Mouse (Mus musculus): ENCODE data around the gene Gm28374. TPM values are rescaled to one million over a fixed set of nuclear protein-coding genes. Genes with fewer than 3 reads are reported as not detected.
"Not testable (repeated sequence)": the region's sequence is repeated elsewhere in the genome, so short reads cannot be mapped to it uniquely, and the experiment has no call there.

Gene Gm28374
- polyA plus RNA-seq (2014; fragmentation: Nextera tagmentation; extraction: Ambion mirVana), result 1.0 and 2.1 TPM in 2 replicates

GRCm38 (mm10) chr19:6082156-6082555 is at the start of gene Gm28374:
TSS of gene Gm28374 (minus strand) at chr19:6082256.
- H3K4me3 ChIP-seq (ENCODE audit: low read depth, low read length), result no peak within 1 kb of the TSS
- peaks cover 11% of the 10 kb centered on the region for H3K4me1 ChIP-seq (ENCODE audit: control insufficient read depth, insufficient read depth, low read length)
- 89% methylated on average over 9 of the region's 9 CpGs for WGBS
- H3K27ac ChIP-seq (ENCODE audit: low read length), result no peak within 1 kb of the TSS
- H3K27me3 ChIP-seq (ENCODE audit: control insufficient read depth, insufficient read depth, low read length), result no peaks in the 10 kb centered on the region
- no peak within 1 kb of the TSS for H3K9ac ChIP-seq (replicated peaks; ENCODE audit: low read depth, low read length)
- peaks cover 34% of the 10 kb centered on the region for H3K36me3 ChIP-seq (ENCODE audit: control insufficient read depth, insufficient read depth, low read length)
- no peaks in the 10 kb centered on the region for H3K9me3 ChIP-seq (ENCODE audit: control insufficient read depth, low read depth, low read length)
- no peak within 1 kb of the TSS for H3K4me2 ChIP-seq (replicated peaks; ENCODE audit: low read depth, low read length)
- ATAC-seq (ENCODE audit: insufficient number of reproducible peaks, insufficient read depth, low FRiP score, low read depth), result no peak

GRCm38 (mm10) chr19:6130414-6131128 is 48.5 kb upstream of the Gm28374 start:
- not testable (repeated sequence) for H3K27ac ChIP-seq (ENCODE audit: low read length); ATAC-seq (ENCODE audit: insufficient number of reproducible peaks, insufficient read depth, low FRiP score, low read depth)
- 73% methylated on average over 7 of the region's 7 CpGs for WGBS

GRCm38 (mm10) chr19:6127760-6128341 is 45.8 kb upstream of the Gm28374 start, which contains the start of gene Snx15:
TSS of gene Snx15 (minus strand) at chr19:6128304.
- Histone ChIP-seq H3K27ac (ENCODE audit: low read length) (peak within 1 kb of the TSS; percentile 29; the same call in 1 of the 2 replicates), H3K9me3 (ENCODE audit: control insufficient read depth, low read depth, low read length) (no peaks in the 10 kb centered on the region), H3K9ac (replicated peaks; ENCODE audit: low read depth, low read length) (peak within 1 kb of the TSS; percentile 31), H3K4me2 (replicated peaks; ENCODE audit: low read depth, low read length) (peak within 1 kb of the TSS; percentile 47), H3K36me3 (ENCODE audit: control insufficient read depth, insufficient read depth, low read length) (no peaks in the 10 kb centered on the region), H3K4me3 (ENCODE audit: low read depth, low read length) (peak within 1 kb of the TSS; percentile 30), H3K27me3 (ENCODE audit: control insufficient read depth, insufficient read depth, low read length) (no peaks in the 10 kb centered on the region), H3K4me1 (ENCODE audit: control insufficient read depth, insufficient read depth, low read length) (0 out of 2 replicates have a peak, but pooled peaks cover 6% of the 10 kb centered on the region)
- WGBS, result under 1% methylated on average over 32 of the region's 32 CpGs
- ATAC-seq (ENCODE audit: insufficient number of reproducible peaks, insufficient read depth, low FRiP score, low read depth), result peak; percentile 91

More at GRCm38 (mm10) chr19:6130414-6131128, 48.5 kb upstream of the Gm28374 start:
- H3K4me1 ChIP-seq (ENCODE audit: control insufficient read depth, insufficient read depth, low read length); H3K9ac ChIP-seq (replicated peaks; ENCODE audit: low read depth, low read length); H3K4me2 ChIP-seq (replicated peaks; ENCODE audit: low read depth, low read length); H3K27me3 ChIP-seq (ENCODE audit: control insufficient read depth, insufficient read depth, low read length); H3K4me3 ChIP-seq (ENCODE audit: low read depth, low read length); H3K9me3 ChIP-seq (ENCODE audit: control insufficient read depth, low read depth, low read length); H3K36me3 ChIP-seq (ENCODE audit: control insufficient read depth, insufficient read depth, low read length): not testable (repeated sequence)

GRCm38 (mm10) chr19:6126789-6127580 is 44.9 kb upstream of the Gm28374 start:
- no peaks in the 10 kb centered on the region for H3K9me3 ChIP-seq (ENCODE audit: control insufficient read depth, low read depth, low read length)
- H3K4me1 ChIP-seq (ENCODE audit: control insufficient read depth, insufficient read depth, low read length), result 0 out of 2 replicates have a peak, but pooled peaks cover 6% of the 10 kb centered on the region
- H3K4me2 ChIP-seq (replicated peaks; ENCODE audit: low read depth, low read length), result peak overlapping the region; percentile 47
- WGBS, result 71% methylated on average over 10 of the region's 10 CpGs
- peak overlapping the region; percentile 30 for H3K4me3 ChIP-seq (ENCODE audit: low read depth, low read length)
- H3K9ac ChIP-seq (replicated peaks; ENCODE audit: low read depth, low read length), result no peak overlapping the region
- ATAC-seq (ENCODE audit: insufficient number of reproducible peaks, insufficient read depth, low FRiP score, low read depth), result no peak
- H3K36me3 ChIP-seq (ENCODE audit: control insufficient read depth, insufficient read depth, low read length), result no peaks in the 10 kb centered on the region
- no peaks in the 10 kb centered on the region for H3K27me3 ChIP-seq (ENCODE audit: control insufficient read depth, insufficient read depth, low read length)
- H3K27ac ChIP-seq (ENCODE audit: low read length), result peak overlapping the region; percentile 29; the same call in 1 of the 2 replicates

GRCm38 (mm10) chr19:6126289-6126688 is 44.2 kb upstream of the Gm28374 start:
- 33% methylated on average over 4 of the region's 4 CpGs for WGBS
- Histone ChIP-seq H3K27me3 (ENCODE audit: control insufficient read depth, insufficient read depth, low read length) (no peaks in the 10 kb centered on the region), H3K4me3 (ENCODE audit: low read depth, low read length) (no peak overlapping the region), H3K4me2 (replicated peaks; ENCODE audit: low read depth, low read length) (no peak overlapping the region), H3K27ac (ENCODE audit: low read length) (no peak overlapping the region), H3K9me3 (ENCODE audit: control insufficient read depth, low read depth, low read length) (no peaks in the 10 kb centered on the region), H3K9ac (replicated peaks; ENCODE audit: low read depth, low read length) (no peak overlapping the region), H3K36me3 (ENCODE audit: control insufficient read depth, insufficient read depth, low read length) (no peaks in the 10 kb centered on the region; the same call in 1 of the 2 replicates), H3K4me1 (ENCODE audit: control insufficient read depth, insufficient read depth, low read length) (0 out of 2 replicates have a peak, but pooled peaks cover 6% of the 10 kb centered on the region)
- ATAC-seq (ENCODE audit: insufficient number of reproducible peaks, insufficient read depth, low FRiP score, low read depth), result no peak

GRCm38 (mm10) chr19:6124898-6125297 is 42.8 kb upstream of the Gm28374 start:
- no peak overlapping the region for H3K4me3 ChIP-seq (ENCODE audit: low read depth, low read length)
- H3K27ac ChIP-seq (ENCODE audit: low read length), result no peak overlapping the region
- H3K9ac ChIP-seq (replicated peaks; ENCODE audit: low read depth, low read length), result no peak overlapping the region
- H3K9me3 ChIP-seq (ENCODE audit: control insufficient read depth, low read depth, low read length), result no peaks in the 10 kb centered on the region
- 77% methylated on average over 2 of the region's 2 CpGs for WGBS
- ATAC-seq (ENCODE audit: insufficient number of reproducible peaks, insufficient read depth, low FRiP score, low read depth), result no peak
- H3K4me2 ChIP-seq (replicated peaks; ENCODE audit: low read depth, low read length), result no peak overlapping the region
- H3K36me3 ChIP-seq (ENCODE audit: control insufficient read depth, insufficient read depth, low read length), result no peaks in the 10 kb centered on the region; the same call in 1 of the 2 replicates
- 0 out of 2 replicates have a peak, but pooled peaks cover 6% of the 10 kb centered on the region for H3K4me1 ChIP-seq (ENCODE audit: control insufficient read depth, insufficient read depth, low read length)
- no peaks in the 10 kb centered on the region for H3K27me3 ChIP-seq (ENCODE audit: control insufficient read depth, insufficient read depth, low read length)

- no peaks in the 10 kb centered on the region for H3K9me3 ChIP-seq (ENCODE audit: control insufficient read depth, low read depth, low read length)
- no peak overlapping the region for H3K27ac ChIP-seq (ENCODE audit: low read length)
- H3K4me2 ChIP-seq (replicated peaks; ENCODE audit: low read depth, low read length), result no peak overlapping the region
- H3K36me3 ChIP-seq (ENCODE audit: control insufficient read depth, insufficient read depth, low read length), result no peaks in the 10 kb centered on the region; the same call in 1 of the 2 replicates
- no peaks in the 10 kb centered on the region for H3K27me3 ChIP-seq (ENCODE audit: control insufficient read depth, insufficient read depth, low read length)
- H3K9ac ChIP-seq (replicated peaks; ENCODE audit: low read depth, low read length), result no peak overlapping the region
- no peak overlapping the region for H3K4me3 ChIP-seq (ENCODE audit: low read depth, low read length)
- 54% methylated on average over 8 of the region's 8 CpGs for WGBS
- no peak for ATAC-seq (ENCODE audit: insufficient number of reproducible peaks, insufficient read depth, low FRiP score, low read depth)
- peaks cover 8% of the 10 kb centered on the region; the same call in 1 of the 2 replicates for H3K4me1 ChIP-seq (ENCODE audit: control insufficient read depth, insufficient read depth, low read length)
These were observed 41.3 kb upstream of the Gm28374 start for GRCm38 (mm10) chr19:6123330-6123729.

- Histone ChIP-seq H3K9ac (replicated peaks; ENCODE audit: low read depth, low read length) (no peak overlapping the region; the same call in 1 of the 2 replicates), H3K27me3 (ENCODE audit: control insufficient read depth, insufficient read depth, low read length) (no peaks in the 10 kb centered on the region), H3K9me3 (ENCODE audit: control insufficient read depth, low read depth, low read length) (no peaks in the 10 kb centered on the region), H3K4me3 (ENCODE audit: low read depth, low read length) (no peak overlapping the region), H3K27ac (ENCODE audit: low read length) (no peak overlapping the region), H3K4me2 (replicated peaks; ENCODE audit: low read depth, low read length) (no peak overlapping the region), H3K36me3 (ENCODE audit: control insufficient read depth, insufficient read depth, low read length) (no peaks in the 10 kb centered on the region; the same call in 1 of the 2 replicates), H3K4me1 (ENCODE audit: control insufficient read depth, insufficient read depth, low read length) (peaks cover 11% of the 10 kb centered on the region; the same call in 1 of the 2 replicates)
- no peak for ATAC-seq (ENCODE audit: insufficient number of reproducible peaks, insufficient read depth, low FRiP score, low read depth)
- WGBS, result 28% methylated on average over 19 of the region's 19 CpGs
These were observed 39.7 kb upstream of the Gm28374 start for GRCm38 (mm10) chr19:6121761-6122160.
